Mouse (Mus musculus): ENCODE data around the gene Gm7534. TPM values are rescaled to one million over a fixed set of nuclear protein-coding genes. Genes with fewer than 3 reads are reported as not detected.

The Gm7534 gene
- not detected in 2 replicates for polyA plus RNA-seq (2015; fragmentation: Nextera tagmentation; extraction: Ambion mirVana)

DNA sequence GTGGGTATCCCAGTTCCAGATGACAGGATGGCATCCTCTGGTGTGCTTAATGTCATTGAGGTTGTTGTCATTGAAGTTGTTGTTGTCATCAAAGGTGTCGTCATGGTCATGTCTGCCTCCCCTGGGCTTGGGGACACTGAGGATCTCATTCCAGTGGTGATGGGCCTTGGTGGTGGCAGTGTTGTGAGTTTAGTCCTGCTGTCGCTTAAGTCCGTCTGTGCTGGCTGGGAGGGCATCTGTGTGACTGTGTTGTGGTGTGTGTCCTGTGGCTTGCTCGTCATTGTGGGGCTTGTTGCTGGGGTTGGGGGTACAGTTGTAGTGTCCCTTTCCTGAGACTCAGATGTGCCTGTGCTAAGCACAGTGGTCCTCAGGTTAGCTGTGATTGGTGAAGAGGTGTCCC, at the start of gene Gm7534:
TSS of gene Gm7534 (minus strand) at position 101 of the 400 bp plus-strand sequence.

GRCm38 (mm10) chr4:134246719-134247258, 44.0 kb upstream of the Gm7534 start, which contains the start of gene Gm30191:
Gm30191 (plus strand) TSS chr4:134246935.

GRCm38 (mm10) chr4:134245148-134245843, 42.5 kb upstream of the Gm7534 start, which contains the start of gene Zfp593:
Zfp593 (minus strand) TSS chr4:134245592.

DNA sequence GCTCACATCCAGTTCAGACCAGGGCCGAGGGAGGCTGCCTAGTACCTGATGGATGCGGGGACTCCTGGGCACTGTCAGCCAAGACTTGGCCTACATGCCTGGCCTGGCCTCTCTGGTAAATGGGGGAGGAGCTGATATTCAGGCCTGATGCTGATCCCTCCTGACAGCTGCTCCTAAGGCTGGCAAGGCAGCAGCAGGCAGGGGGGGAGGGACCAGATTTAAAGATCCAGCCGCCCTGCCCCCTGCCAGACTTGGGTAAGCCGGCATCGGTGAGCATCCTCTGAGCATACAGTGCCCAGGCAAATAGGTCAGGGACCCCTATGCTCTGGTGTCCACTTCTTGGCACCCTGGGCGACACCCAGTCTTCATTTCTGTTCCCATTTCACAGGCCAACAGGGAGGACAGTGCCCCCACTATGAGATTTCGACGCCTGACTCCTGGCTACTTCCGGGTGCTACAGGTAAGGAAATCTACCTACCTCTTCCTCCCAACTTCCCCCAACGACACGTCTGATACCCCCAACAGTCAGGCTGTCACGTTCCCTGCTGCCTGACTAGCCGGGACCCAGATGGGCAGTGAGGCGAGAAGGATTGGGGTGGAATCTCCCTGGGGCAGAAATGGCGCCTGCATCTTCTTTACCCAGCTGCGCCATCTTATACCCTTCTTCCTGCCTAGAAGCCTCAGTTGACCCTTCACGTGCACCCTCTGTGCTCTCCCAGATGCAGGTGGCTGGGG, 40.9 kb upstream of the Gm7534 start, which contains the start of gene E130218I03Rik:
TSS of gene E130218I03Rik (plus strand) at position 147 of the 735 bp plus-strand sequence.

DNA sequence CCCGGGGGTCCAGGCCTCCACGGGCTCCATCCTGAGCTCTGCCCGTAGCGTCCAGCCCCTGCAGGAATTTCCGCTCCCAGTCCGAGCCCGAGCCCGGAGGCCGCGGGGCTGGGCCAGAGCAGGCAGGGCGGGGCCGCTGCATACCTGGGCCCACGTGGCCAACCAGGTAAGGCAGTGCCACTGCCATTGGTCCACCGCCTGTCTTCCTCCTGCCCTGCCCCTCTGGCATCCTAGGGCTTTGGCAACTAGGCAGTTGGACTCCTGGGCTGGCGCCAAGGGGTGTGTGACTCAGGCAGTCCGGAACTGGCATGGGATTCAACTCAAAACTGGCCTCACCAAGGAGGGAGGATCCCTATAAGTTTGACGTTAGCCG, 35.5 kb upstream of the Gm7534 start, which contains the start of gene Cnksr1:
TSS of gene Cnksr1 (minus strand) at position 121 of the 373 bp plus-strand sequence.

GRCm38 (mm10) chr4:134227194-134227593, 24.4 kb upstream of the Gm7534 start, which contains the start of gene Catsper4:
Catsper4 (minus strand) TSS chr4:134227383.

Other genes starting within 250 kb of the Gm7534 start
- 945 and 1,085 TPM in 2 replicates for gene Hmgn2, start 234.4 kb downstream of the Gm7534 start, polyA plus RNA-seq (2015; fragmentation: Nextera tagmentation; extraction: Ambion mirVana)
- gene Dhdds, start 202.1 kb downstream of the Gm7534 start, polyA plus RNA-seq (2015; fragmentation: Nextera tagmentation; extraction: Ambion mirVana) = 25.2 and 34.1 TPM in 2 replicates
- 0.04 and 0.09 TPM in 2 replicates for gene Lin28a, start 184.2 kb downstream of the Gm7534 start, polyA plus RNA-seq (2015; fragmentation: Nextera tagmentation; extraction: Ambion mirVana)
- gene Zfp683, start 149.2 kb downstream of the Gm7534 start, polyA plus RNA-seq (2015; fragmentation: Nextera tagmentation; extraction: Ambion mirVana) = not detected in 2 replicates
- gene Crybg2, start 142.2 kb downstream of the Gm7534 start, polyA plus RNA-seq (2015; fragmentation: Nextera tagmentation; extraction: Ambion mirVana) = 0.92 TPM in 1 of 2 replicates, not detected in the other
- gene Cd52, start 107.9 kb downstream of the Gm7534 start, polyA plus RNA-seq (2015; fragmentation: Nextera tagmentation; extraction: Ambion mirVana) = 24.9 and 36.6 TPM in 2 replicates
- gene Ubxn11, start 100.4 kb downstream of the Gm7534 start, polyA plus RNA-seq (2015; fragmentation: Nextera tagmentation; extraction: Ambion mirVana) = 4.0 and 8.7 TPM in 2 replicates
- 308 and 310 TPM in 2 replicates for gene Sh3bgrl3, start 74.2 kb downstream of the Gm7534 start, polyA plus RNA-seq (2015; fragmentation: Nextera tagmentation; extraction: Ambion mirVana)
- 24.0 and 39.9 TPM in 2 replicates for gene Cep85, start 15.9 kb downstream of the Gm7534 start, polyA plus RNA-seq (2015; fragmentation: Nextera tagmentation; extraction: Ambion mirVana)
- gene Catsper4, start 24.4 kb upstream of the Gm7534 start, polyA plus RNA-seq (2015; fragmentation: Nextera tagmentation; extraction: Ambion mirVana) = not detected in 2 replicates
- gene Cnksr1, start 35.4 kb upstream of the Gm7534 start, polyA plus RNA-seq (2015; fragmentation: Nextera tagmentation; extraction: Ambion mirVana) = 0.46 and 0.55 TPM in 2 replicates
- 0.17 TPM in 1 of 2 replicates, not detected in the other for gene E130218I03Rik, start 40.7 kb upstream of the Gm7534 start, polyA plus RNA-seq (2015; fragmentation: Nextera tagmentation; extraction: Ambion mirVana)
- gene Zfp593, start 42.6 kb upstream of the Gm7534 start, polyA plus RNA-seq (2015; fragmentation: Nextera tagmentation; extraction: Ambion mirVana) = 17.0 and 19.2 TPM in 2 replicates
- gene Gm30191, start 43.9 kb upstream of the Gm7534 start, polyA plus RNA-seq (2015; fragmentation: Nextera tagmentation; extraction: Ambion mirVana) = not detected in 2 replicates
- gene Grrp1, start 51.1 kb upstream of the Gm7534 start, polyA plus RNA-seq (2015; fragmentation: Nextera tagmentation; extraction: Ambion mirVana) = 11.8 and 12.2 TPM in 2 replicates
- gene Pdik1l, start 84.9 kb upstream of the Gm7534 start, polyA plus RNA-seq (2015; fragmentation: Nextera tagmentation; extraction: Ambion mirVana) = 12.5 and 15.1 TPM in 2 replicates
- 0.41 and 0.68 TPM in 2 replicates for gene Trim63, start 112.1 kb upstream of the Gm7534 start, polyA plus RNA-seq (2015; fragmentation: Nextera tagmentation; extraction: Ambion mirVana)
- gene Slc30a2, start 140.2 kb upstream of the Gm7534 start, polyA plus RNA-seq (2015; fragmentation: Nextera tagmentation; extraction: Ambion mirVana) = 5.0 and 7.6 TPM in 2 replicates
- gene Extl1, start 180.8 kb upstream of the Gm7534 start, polyA plus RNA-seq (2015; fragmentation: Nextera tagmentation; extraction: Ambion mirVana) = 1.0 and 1.9 TPM in 2 replicates
- 6.1 and 6.2 TPM in 2 replicates for gene Pafah2, start 193.3 kb upstream of the Gm7534 start, polyA plus RNA-seq (2015; fragmentation: Nextera tagmentation; extraction: Ambion mirVana)

Data from adrenal gland, postnatal 0 days (tissue).